Mouse (Mus musculus) forebrain, embryonic 11.5 days (tissue): Measurements from ENCODE around the gene Zfp648. TPM values are rescaled to one million over a fixed set of nuclear protein-coding genes. Genes with fewer than 3 reads are reported as not detected.
A peak's percentile ranks its signal among the peaks of the same experiment; 100 is the strongest.

Source experiments
- ATAC-seq: fragments of 200-750 bp; cut with Nextera tagmentation; replicated peaks from 2 replicates; pipeline ENCODE4 v1.8.0; 2017; ENCODE audit warnings: moderate TSS enrichment; ENCODE audit not compliant: low FRiP score
- DNase-seq: peaks from one replicate; pipeline ENCODE4 v3.0.0-alpha.2; 2017; ENCODE audit warnings: low spot score
- H3K27ac ChIP-seq: fragments of 300-500 bp; sonication (generic); 2 replicates; pipeline ENCODE4 v1.5.1; 2014; ENCODE audit warnings: low read depth, low read length
- H3K27me3 ChIP-seq: fragments of 300-500 bp; sonication (generic); 2 replicates; pipeline ENCODE4 v1.6.1; 2014; ENCODE audit warnings: mild to moderate bottlenecking, low read length, mixed read lengths; ENCODE audit not compliant: control insufficient read depth, insufficient read depth
- H3K36me3 ChIP-seq: fragments of 300-500 bp; sonication (generic); 2 replicates; pipeline ENCODE4 v1.6.1; 2014; ENCODE audit warnings: mild to moderate bottlenecking, low read length, moderate library complexity, mixed read lengths; ENCODE audit not compliant: control insufficient read depth, insufficient read depth
- H3K4me1 ChIP-seq: fragments of 300-500 bp; sonication (generic); replicated peaks from 2 replicates; pipeline ENCODE4 v1.6.1; 2014; ENCODE audit warnings: low read length, mixed read lengths; ENCODE audit not compliant: control insufficient read depth, insufficient read depth
- H3K4me2 ChIP-seq: fragments of 300-500 bp; sonication (generic); 2 replicates; pipeline ENCODE4 v1.6.1; 2014; ENCODE audit warnings: low read depth, mild to moderate bottlenecking, low read length, moderate library complexity, mixed read lengths; ENCODE audit not compliant: severe bottlenecking
- H3K4me3 ChIP-seq: fragments of 300-500 bp; sonication (generic); 2 replicates; pipeline ENCODE4 v1.5.1; 2014; ENCODE audit warnings: low read depth, low read length
- H3K9ac ChIP-seq: fragments of 300-500 bp; sonication (generic); 2 replicates; pipeline ENCODE4 v1.6.1; 2014; ENCODE audit warnings: low read length
- H3K9me3 ChIP-seq: fragments of 300-500 bp; sonication (generic); 2 replicates; pipeline ENCODE4 v1.6.1; 2016; ENCODE audit warnings: low read length, mixed read lengths; ENCODE audit not compliant: control insufficient read depth
- WGBS: fragments of 180-500 bp; shearing (Covaris S2); extraction: QIAGEN DNeasy Blood & Tissue Kit; methylation state at CpG from one replicate; pipeline ENCODE4 v1.1.7; 2014; 5-methylcytosine and 5-hydroxymethylcytosine counted together
- polyA plus RNA-seq: library from polyadenylated mRNA; unstranded; fragments of >200 nt; fragmentation: Nextera tagmentation; extraction: Ambion mirVana; gene quantifications from 2 replicates; pipeline ENCODE4 v1.2.1, GENCODE M21; 2014

The Zfp648 gene
- polyA plus RNA-seq: not detected in 2 replicates

GRCm38 (mm10) chr1:154200955-154201722 is at the start of gene Zfp648:
TSS of gene Zfp648 (plus strand) at chr1:154201187.
- Histone ChIP-seq H3K36me3 (no peaks in the 10 kb centered on the region), H3K27ac (no peak within 1 kb of the TSS), H3K4me1 (peaks cover 7% of the 10 kb centered on the region), H3K9ac (no peak within 1 kb of the TSS), H3K27me3 (peaks cover 27% of the 10 kb centered on the region), H3K9me3 (no peaks in the 10 kb centered on the region), H3K4me2 (no peak within 1 kb of the TSS), H3K4me3 (no peak within 1 kb of the TSS)
- no peak for ATAC-seq
- no peak for DNase-seq
- 30% methylated on average over 14 of the region's 14 CpGs for WGBS

GRCm38 (mm10) chr1:154152539-154152938 is 48.4 kb upstream of the Zfp648 start:
- no peaks in the 10 kb centered on the region for H3K9me3 ChIP-seq
- H3K4me2 ChIP-seq: no peak overlapping the region
- no peaks in the 10 kb centered on the region for H3K27me3 ChIP-seq
- H3K36me3 ChIP-seq: no peaks in the 10 kb centered on the region
- peaks cover 7% of the 10 kb centered on the region; the same call in 1 of the 2 replicates for H3K4me1 ChIP-seq
- no peak overlapping the region for H3K9ac ChIP-seq
- ATAC-seq (no peak), DNase-seq (no peak)
- H3K27ac ChIP-seq: no peak overlapping the region
- 52% methylated on average over 1 of the region's 1 CpGs for WGBS
- H3K4me3 ChIP-seq: no peak overlapping the region

GRCm38 (mm10) chr1:154153800-154154199 is 47.2 kb upstream of the Zfp648 start:
- Histone ChIP-seq H3K4me1 (peaks cover 7% of the 10 kb centered on the region; the same call in 1 of the 2 replicates), H3K9ac (no peak overlapping the region), H3K4me2 (no peak overlapping the region), H3K27ac (no peak overlapping the region), H3K4me3 (no peak overlapping the region), H3K36me3 (no peaks in the 10 kb centered on the region), H3K9me3 (no peaks in the 10 kb centered on the region), H3K27me3 (no peaks in the 10 kb centered on the region)
- ATAC-seq (no peak), DNase-seq (no peak)
- WGBS: 91% methylated on average over 7 of the region's 7 CpGs

GRCm38 (mm10) chr1:154156177-154157062 is 44.6 kb upstream of the Zfp648 start:
- WGBS: 51% methylated on average over 14 of the region's 14 CpGs
- ATAC-seq: peak; percentile 96
- Histone ChIP-seq H3K4me1 (peaks cover 7% of the 10 kb centered on the region; the same call in 1 of the 2 replicates), H3K4me3 (no peak overlapping the region), H3K9ac (peak overlapping the region; percentile 24; the same call in 1 of the 2 replicates), H3K36me3 (no peaks in the 10 kb centered on the region), H3K9me3 (no peaks in the 10 kb centered on the region), H3K27me3 (no peaks in the 10 kb centered on the region), H3K4me2 (no peak overlapping the region), H3K27ac (peak overlapping the region; percentile 79)
- DNase-seq: peak; percentile 55

GRCm38 (mm10) chr1:154157131-154157530 is 43.9 kb upstream of the Zfp648 start:
- H3K9ac ChIP-seq: no peak overlapping the region; the same call in 1 of the 2 replicates
- H3K36me3 ChIP-seq: no peaks in the 10 kb centered on the region
- DNase-seq (no peak), ATAC-seq (peak; percentile 40; the same call in 1 of the 2 replicates)
- H3K9me3 ChIP-seq: no peaks in the 10 kb centered on the region
- H3K27me3 ChIP-seq: no peaks in the 10 kb centered on the region
- no peak overlapping the region for H3K4me2 ChIP-seq
- H3K27ac ChIP-seq: peak overlapping the region; percentile 79
- H3K4me3 ChIP-seq: no peak overlapping the region
- 57% methylated on average over 4 of the region's 4 CpGs for WGBS
- H3K4me1 ChIP-seq: peaks cover 7% of the 10 kb centered on the region; the same call in 1 of the 2 replicates

- ATAC-seq: no peak
- Histone ChIP-seq H3K4me1 (no peaks in the 10 kb centered on the region), H3K36me3 (no peaks in the 10 kb centered on the region), H3K27me3 (no peaks in the 10 kb centered on the region), H3K27ac (no peak overlapping the region), H3K9me3 (no peaks in the 10 kb centered on the region), H3K9ac (no peak overlapping the region), H3K4me2 (no peak overlapping the region), H3K4me3 (no peak overlapping the region)
- WGBS: 90% methylated on average over 6 of the region's 6 CpGs
- no peak for DNase-seq
Observed at GRCm38 (mm10) chr1:154167696-154168095, 33.3 kb upstream of the Zfp648 start.

- Histone ChIP-seq H3K9ac (no peak overlapping the region), H3K27ac (no peak overlapping the region), H3K27me3 (no peaks in the 10 kb centered on the region), H3K36me3 (no peaks in the 10 kb centered on the region), H3K4me2 (no peak overlapping the region), H3K9me3 (no peaks in the 10 kb centered on the region), H3K4me3 (no peak overlapping the region), H3K4me1 (no peaks in the 10 kb centered on the region)
- ATAC-seq (no peak), DNase-seq (no peak)
- 79% methylated on average over 6 of the region's 6 CpGs for whole genome bisulfite sequencing
Observed at GRCm38 (mm10) chr1:154175334-154175733, 25.7 kb upstream of the Zfp648 start.

GRCm38 (mm10) chr1:154177781-154178180 is 23.2 kb upstream of the Zfp648 start:
- DNase-seq (no peak), ATAC-seq (no peak)
- no peak overlapping the region for H3K9ac ChIP-seq
- no peak overlapping the region for H3K27ac ChIP-seq
- 82% methylated on average over 4 of the region's 4 CpGs for WGBS
- no peaks in the 10 kb centered on the region for H3K36me3 ChIP-seq
- no peak overlapping the region for H3K4me2 ChIP-seq
- no peak overlapping the region for H3K4me3 ChIP-seq
- no peaks in the 10 kb centered on the region for H3K27me3 ChIP-seq
- no peaks in the 10 kb centered on the region for H3K9me3 ChIP-seq
- H3K4me1 ChIP-seq: no peaks in the 10 kb centered on the region
